Mouse (Mus musculus) myocyte (in vitro differentiated cells): ENCODE measurements around the gene Ggact.

Source experiments
- POLR2AphosphoS2 ChIP-seq: IDR thresholded peaks from one replicate; pipeline ENCODE4 v1.6.1; 2011; ENCODE audit warnings: low read depth, control low read depth; ENCODE audit not compliant: insufficient read length
- SRF ChIP-seq: IDR thresholded peaks from one replicate; pipeline ENCODE4 v1.6.1; 2011; ENCODE audit warnings: low read depth; ENCODE audit not compliant: control insufficient read depth, insufficient read length

- TF ChIP-seq SRF (no peak), POLR2AphosphoS2 (no peak)
Observed at GRCm38 (mm10) chr14:122896106-122896505, 17.5 kb downstream of the Ggact start.
